Mouse (Mus musculus): ENCODE results near the gene Cops7b. TPM values are rescaled to one million over a fixed set of nuclear protein-coding genes. Genes with fewer than 3 reads are reported as not detected.

Gene Cops7b
- polyA plus RNA-seq, 1 experiment from 2014 or later: 36.9 TPM

DNA sequence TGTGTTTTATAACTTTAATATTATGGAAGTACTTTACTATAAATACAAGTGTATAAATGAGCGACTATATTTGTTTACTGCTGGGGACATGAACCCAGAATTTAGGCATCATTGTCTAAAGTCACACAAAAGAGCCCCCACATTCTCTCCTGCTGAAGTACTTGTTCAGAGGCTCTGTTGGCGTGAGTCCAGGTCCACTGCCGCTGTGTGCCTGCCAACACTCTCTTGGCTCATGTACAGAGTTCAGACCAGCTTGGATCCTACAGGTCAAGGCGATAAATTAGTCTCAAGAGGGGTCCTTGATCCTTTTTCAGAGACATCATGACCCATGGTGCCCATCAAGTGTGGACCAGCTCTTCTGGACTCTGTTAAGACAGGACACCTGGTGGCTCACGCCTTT, 74.4 kb downstream of the Cops7b start:
- DNase-seq (ENCODE audit: low spot score) (no peak), ATAC-seq (replicated peaks; ENCODE audit: low FRiP score, low TSS enrichment, low read depth) (no peak)
- no peak overlapping the region for H3K27ac ChIP-seq (ENCODE audit: low read depth)

More for the DNA sequence above, 74.4 kb downstream of the Cops7b start:
- H3K9me3 ChIP-seq (ENCODE audit: control insufficient read depth, low read length): no peaks in the 10 kb centered on the region
- no peak overlapping the region for H3K9ac ChIP-seq (ENCODE audit: low read length)
- H3K4me3 ChIP-seq (ENCODE audit: low read depth, low read length): no peak overlapping the region
- 80% methylated on average over 5 of the region's 5 CpGs for WGBS
- H3K36me3 ChIP-seq (ENCODE audit: control insufficient read depth, insufficient read depth, low read length): no peaks in the 10 kb centered on the region
- H3K4me1 ChIP-seq (replicated peaks; ENCODE audit: control insufficient read depth, insufficient read depth, low read length): no peaks in the 10 kb centered on the region
- H3K4me2 ChIP-seq (ENCODE audit: low read length): no peak overlapping the region
- H3K27me3 ChIP-seq (replicated peaks; ENCODE audit: control insufficient read depth, insufficient read depth, low read length): no peaks in the 10 kb centered on the region; the same call in 1 of the 2 replicates

Small RNAs within 50 kb of the gene (microRNA-seq; reads per million reads assigned to microRNA genes)
- not detected for gene Gm22955

Other genes starting within 250 kb of the Cops7b start
- gene Ncl, start 223.5 kb upstream of the Cops7b start, polyA plus RNA-seq (2014; fragmentation: Nextera tagmentation; extraction: Ambion mirVana): 423 and 436 TPM in 2 replicates
- gene Nmur1, start 156.7 kb upstream of the Cops7b start, polyA plus RNA-seq (2014; fragmentation: Nextera tagmentation; extraction: Ambion mirVana): not detected in 2 replicates
- not detected in 2 replicates for gene Tex44, start 156.6 kb upstream of the Cops7b start, polyA plus RNA-seq (2014; fragmentation: Nextera tagmentation; extraction: Ambion mirVana)
- gene Ptma, start 56.2 kb upstream of the Cops7b start, polyA plus RNA-seq (2014; fragmentation: Nextera tagmentation; extraction: Ambion mirVana): 2,795 and 2,826 TPM in 2 replicates
- gene Pde6d, start 275 bp upstream of the Cops7b start, polyA plus RNA-seq (2014; fragmentation: Nextera tagmentation; extraction: Ambion mirVana): 45.7 and 46.0 TPM in 2 replicates
- 0.46 and 0.81 TPM in 2 replicates for gene Nppc, start 87.7 kb downstream of the Cops7b start, polyA plus RNA-seq (2014; fragmentation: Nextera tagmentation; extraction: Ambion mirVana)
- gene Dis3l2, start 120.9 kb downstream of the Cops7b start, polyA plus RNA-seq (2014; fragmentation: Nextera tagmentation; extraction: Ambion mirVana): 23.0 and 24.6 TPM in 2 replicates

All from intestine, embryonic 14.5 days (tissue).